Mouse (Mus musculus) thymus, adult 2 months (tissue): ENCODE data around the gene Gm20388.

Source experiments
- CTCF ChIP-seq: fragments of 200-500 bp; IDR thresholded peaks from 2 replicates; pipeline ENCODE4 v1.5.1; 2012; ENCODE audit warnings: mild to moderate bottlenecking, control low read depth, low read length, moderate library complexity, borderline replicate concordance; ENCODE audit not compliant: control insufficient read depth, poor library complexity, insufficient read depth; ENCODE audit errors: extremely low read depth
- POLR2A ChIP-seq: fragments of 200-500 bp; IDR thresholded peaks from 2 replicates; pipeline ENCODE4 v1.6.1; 2012; ENCODE audit warnings: mild to moderate bottlenecking, low read length, control low read depth, moderate library complexity; ENCODE audit not compliant: control insufficient read depth, poor library complexity, insufficient read depth; ENCODE audit errors: extremely low read depth

GRCm38 (mm10) chr8:120259206-120259605 is 348.6 kb downstream of the Gm20388 start:
- TF ChIP-seq CTCF, result no peak
- no peak for TF ChIP-seq POLR2A
